In the genomic region with DNA sequence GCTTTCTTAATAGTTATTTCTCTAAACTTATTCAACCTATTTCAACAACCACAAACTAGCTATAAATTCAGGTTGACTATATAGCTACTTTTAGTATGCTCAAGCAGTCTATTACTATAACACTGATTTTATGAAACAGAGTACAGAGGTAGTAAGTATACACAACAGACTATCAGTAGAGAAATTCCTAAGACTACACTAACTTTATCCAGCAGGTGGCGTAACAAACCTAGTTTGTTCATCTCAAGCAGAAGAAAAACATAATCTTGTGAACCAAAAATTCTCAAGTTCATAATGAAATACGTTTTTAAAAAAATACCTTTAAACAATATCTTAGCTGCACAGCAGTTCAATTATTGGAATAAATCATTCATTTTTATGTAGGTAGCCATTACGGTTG, we compare ENCODE assay signal across 9 mouse cellular contexts. TPM values are rescaled to one million over a fixed set of nuclear protein-coding genes. Genes with fewer than 3 reads are reported as not detected.
DNase-seq lines count a peak whose midpoint lies in the region.
"Had no signal": no experiment of that assay in that cellular context is flagged by ENCODE, and none has a peak within 500 bp of the region (broad histone marks: within the 10 kb centered on the region; RNA-seq: fewer than 3 reads in every experiment).

No protein-coding gene starts in this region.

- DNase-seq in cerebellum, adult 8-10 months: peak; percentile 21
- no peak for DNase-seq in cerebellum, adult 9-11 months
- DNase-seq in left cerebral cortex, adult 11 months (ENCODE audit: low spot score): peak; percentile 30
- DNase-seq in left cerebral cortex, postnatal 36 days (ENCODE audit: low spot score in 2 of 2): no peak
- DNase-seq in brain, adult 2 months (ENCODE audit: low read depth, low spot score): peak; percentile 80
- DNase-seq in mesoderm, embryonic 11.5 days (ENCODE audit: low read depth, low spot score): peak; percentile 67
- DNase-seq in gastrocnemius, postnatal 14 days: no peak
- DNase-seq in kidney, adult 11 months: no peak

- intact Hi-C loops in left cerebral cortex, postnatal 36 days (cut with DNase I): loop anchor here (5.0 kb wide), 2 partner anchors 149 to 374 kb away; no protein-coding TSS in a partner anchor
- intact Hi-C loops in gastrocnemius, postnatal 14 days (cut with DNase I; ENCODE audit: low total_unique reads): no loop called here

RNA-seq across cellular contexts. Expression of a gene that starts 2.9 kb away (rescaled TPM):
- 10 to 100 TPM; 13.8 to 14.8 TPM for total RNA-seq in left cerebral cortex, postnatal 36 days (2021)
- 10 to 100 TPM; 10.4 to 11.0 TPM for total RNA-seq in gastrocnemius, postnatal 14 days (2021)

RNA-seq across cellular contexts. Expression of a gene that starts 40.8 kb away (rescaled TPM):
- 1 to 10 TPM; 2.3 to 4.6 TPM for total RNA-seq in left cerebral cortex, postnatal 36 days (2021)
- 1 to 10 TPM; 1.8 to 2.6 TPM for total RNA-seq in gastrocnemius, postnatal 14 days (2021)

RNA-seq across cellular contexts. Expression of a gene that starts 57.5 kb away (rescaled TPM):
- not detected for total RNA-seq in left cerebral cortex, postnatal 36 days (2021)
- total RNA-seq in gastrocnemius, postnatal 14 days (2021): not detected
- total RNA-seq: G1E had no signal

Comparison
In these comparisons a context has a peak if more than half of its experiments do, and no peak if none do; other contexts are left out.
1. DNase-seq: peak in cerebellum, adult 8-10 months (single experiment), left cerebral cortex, adult 11 months (single experiment), brain, adult 2 months (single experiment) and mesoderm, embryonic 11.5 days (single experiment); none in cerebellum, adult 9-11 months (single experiment), left cerebral cortex, postnatal 36 days (0 of 2), gastrocnemius, postnatal 14 days (single experiment) and kidney, adult 11 months (single experiment).